21 mouse cellular contexts compared by ENCODE assay signal in genomic region chr4:127174075-127174899, GRCm38 (mm10). TPM values are rescaled to one million over a fixed set of nuclear protein-coding genes. Genes with fewer than 3 reads are reported as not detected.
DNase-seq lines count a peak whose midpoint lies in the region; ATAC-seq and TF ChIP-seq lines count a peak whose summit lies in the region.
"Had no signal": no experiment of that assay in that cellular context is flagged by ENCODE, and none has a peak within 500 bp of the region (broad histone marks: within the 10 kb centered on the region; RNA-seq: fewer than 3 reads in every experiment).

No protein-coding gene starts in this region.

- no peaks in the 10 kb centered on the region for H3K9me3 ChIP-seq in ES-E14 (ENCODE audit: control insufficient read depth, insufficient read depth, low read depth, low read length)
- no peaks in the 10 kb centered on the region for H3K9me3 ChIP-seq in forebrain, embryonic 14.5 days (replicated peaks; ENCODE audit: control insufficient read depth, low read length)
- H3K9me3 ChIP-seq: heart, embryonic 15.5 days; kidney, embryonic 15.5 days; limb, embryonic 13.5 days; lung, embryonic 15.5 days; midbrain, embryonic 12.5 days; neural tube, embryonic 12.5 days; stomach, embryonic 15.5 days had no signal

- peak; percentile 14 for DNase-seq in cerebellum, adult 11-12 months
- peak in 1 of 2 experiments; percentile 50 for DNase-seq in left cerebral cortex, adult 2 months (ENCODE audit: extremely low spot score in 1 of 2, low spot score in 2 of 2)
- DNase-seq in left cerebral cortex, postnatal 36 days (ENCODE audit: low spot score in 2 of 2) = no peak
- DNase-seq in ES-E14 (ENCODE audit: low read depth, low spot score) = peak; percentile 49
- DNase-seq in cerebellum, postnatal 14 days = peak; percentile 4 to 17
- DNase-seq in kidney, postnatal 36 days = no peak
- no peak for DNase-seq in forebrain, embryonic 14.5 days (ENCODE audit: low spot score)

- peaks cover 10 to 46% of the 10 kb centered on the region in 2 experiments; a peak in 3 of 4 replicates for H3K4me1 ChIP-seq in ES-E14 (ENCODE audit: control insufficient read depth in 2 of 2, insufficient read depth in 2 of 2, low read length in 2 of 2, poor library complexity in 1 of 2)
- peaks cover 20% of the 10 kb centered on the region for H3K4me1 ChIP-seq in forebrain, embryonic 14.5 days (ENCODE audit: control insufficient read depth, insufficient read depth, low read length)

- no peaks in the 10 kb centered on the region for H3K27me3 ChIP-seq in forebrain, embryonic 14.5 days (replicated peaks; ENCODE audit: control insufficient read depth, insufficient read depth, low read length)

- H3K36me3 ChIP-seq in ES-E14 (ENCODE audit: control insufficient read depth, insufficient read depth, low read length, poor library complexity, severe bottlenecking) = no peaks in the 10 kb centered on the region
- no peaks in the 10 kb centered on the region for H3K36me3 ChIP-seq in forebrain, embryonic 14.5 days (ENCODE audit: control insufficient read depth, insufficient read depth, low read length)
- H3K36me3 ChIP-seq: heart, embryonic 15.5 days; kidney, embryonic 15.5 days; limb, embryonic 13.5 days; lung, embryonic 15.5 days; midbrain, embryonic 12.5 days; neural tube, embryonic 12.5 days; stomach, embryonic 15.5 days had no signal

- no peak overlapping the region for H3K4me2 ChIP-seq in forebrain, embryonic 14.5 days (ENCODE audit: low read length)
- H3K4me2 ChIP-seq: heart, embryonic 15.5 days; kidney, embryonic 15.5 days; limb, embryonic 13.5 days; lung, embryonic 15.5 days; midbrain, embryonic 12.5 days; neural tube, embryonic 12.5 days; stomach, embryonic 15.5 days had no signal

- H3K4me3 ChIP-seq in left cerebral cortex, adult 2 months = peak overlapping the region; percentile 47
- H3K4me3 ChIP-seq in ES-E14 (ENCODE audit: insufficient read depth in 1 of 2, low read depth in 1 of 2, low read length in 2 of 2, poor library complexity in 1 of 2, severe bottlenecking in 1 of 2) = peak overlapping the region; percentile 26 to 56
- H3K4me3 ChIP-seq in forebrain, embryonic 14.5 days (ENCODE audit: low read depth, low read length) = no peak overlapping the region
- H3K4me3 ChIP-seq: heart, adult 2 months; heart, embryonic 15.5 days; kidney, embryonic 15.5 days; limb, embryonic 13.5 days; lung, embryonic 15.5 days; midbrain, embryonic 12.5 days; neural tube, embryonic 12.5 days; stomach, embryonic 15.5 days had no signal

- H3K9ac ChIP-seq in ES-E14 (ENCODE audit: insufficient read depth, low read depth, low read length, poor library complexity, severe bottlenecking) = no peak overlapping the region
- H3K9ac ChIP-seq in forebrain, embryonic 14.5 days (ENCODE audit: low read length) = no peak overlapping the region
- H3K9ac ChIP-seq: heart, embryonic 15.5 days; kidney, embryonic 15.5 days; limb, embryonic 13.5 days; liver, embryonic 14.5 days; lung, embryonic 15.5 days; midbrain, embryonic 12.5 days; neural tube, embryonic 12.5 days; stomach, embryonic 15.5 days had no signal

- ATAC-seq in cerebellum, adult (ENCODE audit: insufficient number of reproducible peaks, low FRiP score, low TSS enrichment) = no peak
- no peak for ATAC-seq in forebrain, embryonic 14.5 days
- ATAC-seq: CD4-positive, CD25-positive, alpha-beta regulatory T cell, adult 4 months; hindbrain, embryonic 16.5 days; intestine, embryonic 16.5 days had no signal

- in situ Hi-C loops in ES-E14 (cut with MboI; ENCODE audit: low sequenced_read_pairs in 2 of 2, unreplicated experiment in 2 of 2) = no loop called here

- H3K27ac ChIP-seq in left cerebral cortex, adult 2 months = peak overlapping the region; percentile 94
- H3K27ac ChIP-seq in ES-E14 (ENCODE audit: insufficient read depth, low read depth, low read length, poor library complexity, severe bottlenecking) = no peak overlapping the region
- H3K27ac ChIP-seq in forebrain, embryonic 14.5 days (ENCODE audit: low read depth, low read length) = no peak overlapping the region
- H3K27ac ChIP-seq: heart, adult 2 months; heart, embryonic 15.5 days; kidney, embryonic 15.5 days; limb, embryonic 13.5 days; liver, embryonic 14.5 days; lung, embryonic 15.5 days; macrophage; midbrain, embryonic 12.5 days; neural tube, embryonic 12.5 days; stomach, embryonic 15.5 days had no signal

- TF ChIP-seq CTCF in left cerebral cortex, adult 2 months (IDR thresholded peaks at IDR 0.05) = no peak

- intact Hi-C loops in left cerebral cortex, adult 2 months (cut with DNase I) = no loop called here
- intact Hi-C loops in left cerebral cortex, postnatal 36 days (cut with DNase I) = loop anchor here (2.0 kb wide), 1 partner anchor 23 kb away; no protein-coding TSS in a partner anchor

- WGBS in forebrain, embryonic 14.5 days = 63% methylated on average over 8 of the region's 8 CpGs

TF ChIP-seq in ES-E14, 5 proteins besides CTCF, POLR2A, EP300 and RAD21:
- TF ChIP-seq HCFC1 (IDR thresholded peaks at IDR 0.05; ENCODE audit: borderline replicate concordance, insufficient read depth, low read length) (no peak), CHD2 (IDR thresholded peaks at IDR 0.05; ENCODE audit: low read depth, low read length) (no peak), ZNF384 (IDR thresholded peaks at IDR 0.05; ENCODE audit: low read depth, low read length) (no peak), ZC3H11A (IDR thresholded peaks at IDR 0.05; ENCODE audit: borderline replicate concordance, low read depth, low read length) (no peak), MAFK (IDR thresholded peaks at IDR 0.05; ENCODE audit: insufficient read depth, low read depth, low read length) (no peak)

RNA-seq across cellular contexts. Expression of gene Dlgap3, which starts 5.3 kb away (rescaled TPM):
- 100 to 1,000 TPM; 372 to 403 TPM for total RNA-seq in left cerebral cortex, adult 2 months (2021)
- 100 to 1,000 TPM; 380 to 420 TPM for total RNA-seq in left cerebral cortex, postnatal 36 days (2021)
- 8.8 and 14.1 TPM in 2 replicates for total RNA-seq in ES-E14 (2012; rRNA removed)
- 8.4 and 10.8 TPM in 2 replicates for polyA plus RNA-seq in forebrain, embryonic 14.5 days (2014; fragmentation: Nextera tagmentation; extraction: Ambion mirVana)
- polyA plus RNA-seq: CD4-positive, CD25-positive, alpha-beta regulatory T cell, adult 4 months; macrophage had no signal

RNA-seq across cellular contexts. Expression of gene Tmem35b, which starts 50.8 kb away (rescaled TPM):
- 1 to 10 TPM; 4.1 to 4.2 TPM for total RNA-seq in left cerebral cortex, adult 2 months (2021)
- total RNA-seq in left cerebral cortex, postnatal 36 days (2021) = 1 to 10 TPM; 1.9 to 4.1 TPM
- total RNA-seq in ES-E14 (2012; rRNA removed) = 3.7 and 4.8 TPM in 2 replicates
- 12.0 and 13.0 TPM in 2 replicates for polyA plus RNA-seq in forebrain, embryonic 14.5 days (2014; fragmentation: Nextera tagmentation; extraction: Ambion mirVana)

Comparison
In these comparisons a context has a peak if more than half of its experiments do, and no peak if none do; other contexts are left out.
1. DNase-seq: peak in cerebellum, adult 11-12 months (single experiment), ES-E14 (single experiment) and cerebellum, postnatal 14 days (2 of 2); none in left cerebral cortex, postnatal 36 days (0 of 2), kidney, postnatal 36 days (0 of 2) and forebrain, embryonic 14.5 days (single experiment).
2. RNA of gene Dlgap3, which starts 5.3 kb away (total RNA-seq): 380 to 420 TPM in left cerebral cortex, postnatal 36 days and 372 to 403 TPM in left cerebral cortex, adult 2 months; 8.8 to 14.1 TPM in ES-E14; every median in the first group is over 10 times any median in the second.